Mouse (Mus musculus) CD4-positive helper T cell, adult 2 months (primary cell): ENCODE results near the gene Celf6.

Experiments
- DNase-seq: peaks from one replicate; pipeline ENCODE4 v3.0.0-alpha.2; 2012; ENCODE audit warnings: low read depth, missing footprints, low spot score

The Celf6 gene

DNA sequence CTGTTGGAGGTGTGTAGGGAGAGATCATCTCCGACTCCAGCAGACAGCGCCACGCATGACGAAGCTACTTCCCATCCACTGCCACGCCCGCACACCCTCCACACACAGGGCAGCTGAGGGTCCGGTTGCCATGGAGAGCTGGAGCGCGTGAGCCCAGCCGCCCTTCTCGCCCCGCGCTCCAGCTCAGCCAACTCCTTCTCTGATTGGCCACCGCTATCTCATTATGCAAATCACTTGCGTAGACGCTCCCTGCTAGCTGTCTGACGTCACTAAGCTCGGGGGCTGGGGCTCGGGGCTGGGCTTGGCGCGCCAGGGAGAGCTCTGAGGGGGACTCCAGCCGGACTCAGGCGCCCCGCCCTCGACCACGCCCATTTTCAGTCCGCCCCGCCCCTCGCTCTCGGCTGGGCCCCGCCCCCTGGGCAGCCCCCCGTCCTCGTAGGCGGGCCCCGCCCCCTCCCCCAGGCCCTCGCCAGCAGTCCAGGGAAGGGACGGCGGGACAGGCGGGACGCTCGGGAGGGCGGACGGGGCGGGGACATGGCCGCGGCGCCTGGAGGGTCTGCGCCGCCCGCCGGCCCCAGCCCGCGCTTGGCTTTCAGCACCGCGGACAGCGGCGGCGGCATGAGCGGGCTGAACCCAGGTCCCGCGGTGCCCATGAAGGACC lies at the start of gene Celf6:
TSS of gene Celf6 (plus strand) at position 74 of the 661 bp plus-strand sequence.
- DNase-seq = peak; percentile 76

DNA sequence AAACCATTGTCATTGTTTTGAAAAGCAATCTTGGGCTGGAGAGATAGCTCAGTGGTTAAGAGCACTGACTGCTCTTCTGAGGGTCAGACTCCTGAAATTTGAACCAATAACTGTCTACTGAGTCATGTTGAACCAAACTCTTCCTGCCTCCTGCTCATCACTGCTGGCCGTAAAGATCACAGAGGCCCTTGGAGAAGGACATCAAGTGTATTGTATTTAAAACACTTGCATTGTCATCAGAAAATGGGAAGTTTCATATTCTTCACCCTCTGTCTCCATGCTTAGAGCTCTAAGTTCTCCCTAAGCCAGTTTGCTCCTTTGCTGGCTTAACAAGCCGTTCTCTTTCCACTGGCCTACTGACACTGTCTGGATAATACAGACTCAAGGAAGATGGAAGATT lies 49.4 kb upstream of the Celf6 start:
- DNase-seq = no peak

DNA sequence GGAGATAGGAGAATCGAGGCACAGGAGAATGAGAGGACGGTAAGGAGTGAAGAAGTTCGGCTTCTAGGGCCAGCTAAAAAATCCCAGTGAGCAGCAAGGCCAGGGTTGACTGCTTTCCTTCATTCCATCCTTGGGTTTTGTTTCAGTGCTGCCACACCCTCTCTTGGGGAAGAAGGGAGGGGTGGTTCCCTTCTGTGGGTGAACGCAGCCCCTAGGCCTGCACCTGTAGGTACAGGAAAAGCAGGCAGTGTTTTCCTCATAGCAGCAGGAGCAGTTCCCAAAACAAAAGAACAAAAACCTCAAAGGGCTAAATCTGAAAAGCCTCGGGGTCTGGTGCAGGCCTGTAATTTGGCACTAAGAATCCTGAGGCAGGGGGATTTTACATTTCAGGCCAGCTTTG lies 46.1 kb upstream of the Celf6 start:
- DNase-seq = no peak

DNA sequence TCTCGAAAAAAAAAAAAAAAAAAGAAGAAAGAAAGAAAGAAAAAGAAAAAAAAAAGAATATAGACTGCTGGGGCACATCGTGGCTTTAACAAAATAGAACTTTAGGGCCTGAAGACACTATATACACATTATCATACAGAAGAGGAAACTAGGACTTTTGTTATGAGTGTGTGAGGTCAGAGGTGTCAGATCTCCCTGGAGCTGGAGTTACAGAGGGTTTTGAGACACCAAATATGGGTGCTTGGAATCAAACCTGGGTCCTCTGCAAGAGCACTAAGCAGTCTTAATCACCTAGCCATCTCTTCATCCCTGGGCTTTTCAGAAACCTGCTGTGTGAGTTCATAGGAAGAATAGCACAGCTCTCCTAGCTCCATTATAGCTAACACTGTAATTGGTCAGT lies 44.3 kb upstream of the Celf6 start:
- DNase-seq = no peak

GRCm38 (mm10) chr9:59533889-59534288 lies 43.8 kb upstream of the Celf6 start:
- no peak for DNase-seq

- DNase-seq = no peak
Measured at GRCm38 (mm10) chr9:59537651-59538050, 40.1 kb upstream of the Celf6 start.

DNA sequence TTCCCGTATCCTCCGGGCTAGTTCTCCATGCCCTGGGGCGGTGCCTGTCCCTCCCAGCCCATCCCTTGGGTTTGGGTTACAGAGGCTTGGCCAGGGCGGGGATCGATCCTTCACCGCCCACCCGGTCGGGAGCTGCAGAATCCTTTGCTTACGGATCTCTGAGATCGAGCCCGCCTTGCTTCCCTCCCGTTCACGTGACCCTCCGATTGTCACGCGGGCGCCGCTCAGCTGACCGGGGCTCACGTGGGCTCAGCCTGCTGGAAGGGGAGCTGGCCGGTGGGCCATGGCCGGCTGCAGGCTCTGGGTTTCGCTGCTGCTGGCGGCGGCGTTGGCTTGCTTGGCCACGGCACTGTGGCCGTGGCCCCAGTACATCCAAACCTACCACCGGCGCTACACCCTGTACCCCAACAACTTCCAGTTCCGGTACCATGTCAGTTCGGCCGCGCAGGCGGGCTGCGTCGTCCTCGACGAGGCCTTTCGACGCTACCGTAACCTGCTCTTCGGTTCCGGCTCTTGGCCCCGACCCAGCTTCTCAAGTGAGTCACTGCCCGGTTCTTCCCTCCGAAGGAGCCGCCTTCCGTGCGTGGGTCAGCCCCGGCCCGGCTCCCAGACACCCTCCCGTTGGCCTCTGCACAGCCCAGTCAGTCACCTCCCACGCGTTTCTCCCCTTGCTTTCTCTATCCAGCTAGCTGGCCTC lies 38.1 kb upstream of the Celf6 start, which contains the start of the genes Hexa and Tmem202:
TSS of gene Hexa (plus strand) at position 100 of the 697 bp plus-strand sequence.
TSS of gene Tmem202 (minus strand) at position 407 of the 697 bp plus-strand sequence.
- peak; percentile 81 for DNase-seq

- DNase-seq = no peak
Measured at GRCm38 (mm10) chr9:59541617-59542016, 36.1 kb upstream of the Celf6 start.

DNA sequence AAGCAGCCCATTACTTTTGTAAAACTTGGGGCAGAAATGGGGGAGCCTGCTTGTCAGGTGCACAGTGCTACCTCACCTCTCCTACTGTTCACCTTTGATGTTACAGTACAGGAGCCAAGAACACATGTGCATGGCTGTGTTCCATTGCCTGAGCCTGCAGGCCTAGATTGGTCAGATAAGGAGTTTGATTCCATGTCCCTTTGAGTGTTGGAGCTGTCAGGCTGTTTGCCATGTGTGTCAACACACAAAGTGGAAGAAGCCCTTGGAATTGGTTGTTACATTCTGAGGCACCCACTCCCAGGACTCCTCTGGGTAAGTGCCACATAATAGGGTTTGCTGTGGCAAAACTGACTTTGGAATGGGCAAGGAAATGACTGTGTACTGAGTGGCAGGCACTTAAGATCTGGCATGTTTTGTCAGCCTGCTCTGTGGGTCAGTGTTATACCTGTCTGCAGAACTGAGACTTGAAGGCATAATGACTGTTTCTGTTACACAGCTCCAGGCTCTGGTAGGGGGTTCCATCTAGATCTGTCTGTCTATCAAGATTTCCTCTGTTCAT lies 34.9 kb upstream of the Celf6 start:
- no peak for DNase-seq

- DNase-seq = no peak
Measured at GRCm38 (mm10) chr9:59544739-59545138, 33.0 kb upstream of the Celf6 start.

GRCm38 (mm10) chr9:59547869-59548268 lies 29.8 kb upstream of the Celf6 start:
- no peak for DNase-seq

DNA sequence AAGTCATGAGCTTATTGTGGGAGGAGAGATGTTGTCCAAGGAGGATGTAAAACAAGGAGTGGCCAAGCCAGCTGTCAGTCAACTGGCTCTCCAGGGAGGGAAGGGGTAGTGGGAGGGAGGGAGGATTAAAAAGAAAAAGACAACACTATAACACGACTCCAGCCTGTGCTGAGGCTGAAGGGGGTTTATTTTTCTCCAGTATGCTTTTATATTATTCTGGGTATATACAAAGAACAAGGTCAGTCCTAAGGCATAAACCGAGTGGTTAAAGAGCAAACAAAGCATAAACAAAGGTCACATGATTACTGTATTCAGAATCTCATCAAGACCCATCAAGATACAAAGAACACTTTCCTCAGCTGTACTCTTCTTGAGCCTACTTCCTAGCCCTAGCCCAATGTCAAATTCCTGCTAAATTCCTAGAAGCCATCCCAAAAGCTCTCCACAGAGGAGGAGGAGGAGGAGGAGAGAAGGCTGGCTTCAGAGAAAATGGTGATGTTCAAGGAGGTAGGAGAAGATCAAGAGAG lies 28.7 kb upstream of the Celf6 start:
- DNase-seq = no peak

GRCm38 (mm10) chr9:59550077-59550476 lies 27.6 kb upstream of the Celf6 start:
- DNase-seq = no peak

- DNase-seq = no peak
Measured at GRCm38 (mm10) chr9:59551017-59551416, 26.7 kb upstream of the Celf6 start.

GRCm38 (mm10) chr9:59551620-59552031 lies 26.1 kb upstream of the Celf6 start:
- no peak for DNase-seq

- DNase-seq = no peak
Measured at GRCm38 (mm10) chr9:59552610-59553009, 25.1 kb upstream of the Celf6 start.

GRCm38 (mm10) chr9:59553719-59554118 lies 24.0 kb upstream of the Celf6 start:
- no peak for DNase-seq

DNA sequence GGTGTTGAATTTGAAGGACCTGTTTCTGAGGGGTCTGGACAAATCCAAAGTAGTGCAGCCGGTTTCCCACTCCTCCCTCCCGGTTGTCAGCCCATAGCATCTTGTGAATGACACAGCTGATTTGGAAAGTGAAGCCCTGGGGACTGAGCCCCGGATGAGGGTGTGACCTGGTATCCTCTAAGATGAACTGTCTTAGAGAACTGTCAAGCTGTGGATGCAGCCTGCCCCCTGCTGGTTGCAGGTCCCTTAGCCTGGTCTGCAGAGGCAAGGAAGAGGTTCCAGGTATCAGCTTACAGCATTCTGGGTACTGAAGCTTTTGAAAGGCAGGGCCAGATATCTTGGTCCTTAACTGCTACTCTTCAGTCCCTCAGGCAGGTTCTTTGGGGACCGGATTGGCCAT lies 12.1 kb upstream of the Celf6 start:
- peak; percentile 76 for DNase-seq

DNA sequence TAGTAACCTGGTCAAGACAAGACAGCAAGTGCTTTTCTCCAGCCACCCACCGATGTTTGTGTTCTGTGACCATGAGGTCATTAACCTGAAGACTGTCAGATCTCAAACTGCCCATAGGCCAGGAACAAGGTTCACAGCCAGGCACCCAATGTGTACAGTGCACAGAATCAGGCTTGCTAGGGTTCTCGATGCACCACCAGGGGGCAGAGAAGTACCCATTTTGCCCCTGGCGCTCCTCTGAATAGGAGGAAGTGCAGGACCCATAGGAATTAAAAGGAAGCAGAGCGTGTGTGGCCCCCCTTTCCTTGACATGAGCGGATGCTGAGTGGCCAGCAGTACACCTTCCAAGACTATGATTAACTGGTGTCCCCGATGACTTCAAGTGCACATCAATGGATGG lies 10.6 kb upstream of the Celf6 start:
- peak; percentile 52 for DNase-seq

- DNase-seq = no peak
Measured at GRCm38 (mm10) chr9:59571852-59572251, 5.9 kb upstream of the Celf6 start.

- DNase-seq = no peak
Measured at GRCm38 (mm10) chr9:59577401-59577800, 316 bp upstream of the Celf6 start.

GRCm38 (mm10) chr9:59578505-59578867 lies 769 bp downstream of the Celf6 start:
- no peak for DNase-seq

GRCm38 (mm10) chr9:59584871-59585308 lies 7.2 kb downstream of the Celf6 start:
- DNase-seq = peak; percentile 54
